Comparison of ENCODE assay signal across 9 mouse cellular contexts in the genomic region with DNA sequence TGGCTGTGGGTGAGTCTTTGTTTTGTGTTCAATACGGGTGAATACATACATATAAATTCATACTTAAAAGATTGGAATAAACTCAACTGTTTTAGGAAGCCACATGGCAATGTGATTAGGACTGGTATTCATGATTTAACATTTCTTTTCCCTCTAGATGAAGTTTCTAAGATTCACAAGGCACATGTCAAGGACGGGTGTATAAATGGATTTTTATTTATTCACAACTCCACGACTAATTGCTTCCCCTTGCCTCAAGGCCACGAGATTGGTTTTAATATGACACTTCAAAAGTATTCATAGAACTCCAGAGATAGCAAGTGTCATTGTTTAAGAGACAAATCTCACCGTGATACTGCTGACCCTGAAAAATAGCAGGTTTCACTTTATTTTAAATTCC. TPM values are rescaled to one million over a fixed set of nuclear protein-coding genes. Genes with fewer than 3 reads are reported as not detected.
DNase-seq lines count a peak whose midpoint lies in the region; ATAC-seq and TF ChIP-seq lines count a peak whose summit lies in the region.
"Had no signal": no experiment of that assay in that cellular context is flagged by ENCODE, and none has a peak within 500 bp of the region (broad histone marks: within the 10 kb centered on the region; RNA-seq: fewer than 3 reads in every experiment).

TSS of gene Kctd15 (minus strand) at position 101 of the 400 bp plus-strand sequence.

- no peak for TF ChIP-seq EP300 in CH12.LX (IDR thresholded peaks at IDR 0.05; ENCODE audit: low read length)

- in situ Hi-C loops in CH12.LX (cut with MboI; ENCODE audit: low pct_ligation_motif_present, low pct_unique_long_range_greater_than_20kb, low sequenced_read_pairs): loop anchor here (25.0 kb wide), 2 partner anchors 144 to 394 kb away; partner anchors contain the start of gene Gm6096

- no peaks in the 10 kb centered on the region for H3K9me3 ChIP-seq in heart, embryonic 10.5 days
- H3K9me3 ChIP-seq in CH12.LX (replicated peaks; ENCODE audit: low read length): peaks cover 2% of the 10 kb centered on the region
- no peaks in the 10 kb centered on the region for H3K9me3 ChIP-seq in stomach, embryonic 15.5 days

- H3K27ac ChIP-seq in heart, embryonic 10.5 days: peak within 1 kb of the TSS; percentile 97
- no peak within 1 kb of the TSS for H3K27ac ChIP-seq in CH12.LX (ENCODE audit: insufficient read depth, low read depth)
- peak within 1 kb of the TSS; percentile 96 for H3K27ac ChIP-seq in gastrocnemius, adult 2 months
- no peak within 1 kb of the TSS for H3K27ac ChIP-seq in stomach, embryonic 15.5 days
- H3K27ac ChIP-seq: macrophage had no signal

- peaks cover 4% of the 10 kb centered on the region; the same call in 1 of the 2 replicates for H3K4me1 ChIP-seq in heart, embryonic 10.5 days
- peaks cover 5 to 14% of the 10 kb centered on the region in 2 experiments for H3K4me1 ChIP-seq in CH12.LX (ENCODE audit: control insufficient read depth in 1 of 2, insufficient read depth in 2 of 2)
- peaks cover 7% of the 10 kb centered on the region; the same call in 1 of the 2 replicates for H3K4me1 ChIP-seq in stomach, embryonic 15.5 days

- no peak for TF ChIP-seq RAD21 in CH12.LX (IDR thresholded peaks at IDR 0.05; ENCODE audit: low read depth, low read length)

- TF ChIP-seq CTCF in CH12.LX (conservative IDR thresholded peaks at IDR 0.05 in 1 of 2, IDR thresholded peaks at IDR 0.05 in 1 of 2; ENCODE audit: low read depth in 2 of 2, low read length in 2 of 2): no peak
- TF ChIP-seq CTCF in gastrocnemius, adult 2 months (IDR thresholded peaks at IDR 0.05): no peak

- no peaks in the 10 kb centered on the region for H3K79me2 ChIP-seq in CH12.LX (replicated peaks; ENCODE audit: control insufficient read depth, extremely low read depth, insufficient read depth, poor library complexity, severe bottlenecking)

- peak within 1 kb of the TSS; percentile 53; the same call in 1 of the 2 replicates for H3K4me2 ChIP-seq in CH12.LX (ENCODE audit: insufficient read depth, low read depth, poor library complexity, severe bottlenecking)
- H3K4me2 ChIP-seq in stomach, embryonic 15.5 days: peak within 1 kb of the TSS; percentile 82

- ATAC-seq in stomach, embryonic 15.5 days (ENCODE audit: insufficient read depth, low FRiP score, low read depth): no peak

- no peaks in the 10 kb centered on the region for H3K27me3 ChIP-seq in heart, embryonic 10.5 days (ENCODE audit: insufficient read depth, poor library complexity, severe bottlenecking)
- no peaks in the 10 kb centered on the region for H3K27me3 ChIP-seq in CH12.LX (replicated peaks)
- no peaks in the 10 kb centered on the region for H3K27me3 ChIP-seq in stomach, embryonic 15.5 days (replicated peaks)

- DNase-seq in heart, embryonic 10.5 days (ENCODE audit: low spot score): no peak
- DNase-seq in heart, adult 9 months (ENCODE audit: low spot score in 2 of 2): no peak
- DNase-seq in CH12.LX (ENCODE audit: extremely low read depth): no peak
- DNase-seq in gastrocnemius, adult 2 months: no peak
- DNase-seq in left cerebral cortex, postnatal 4 days: no peak
- DNase-seq in thymus, postnatal 14 days: no peak
- DNase-seq in natural killer cell, adult 2 months (ENCODE audit: low spot score in 2 of 2): no peak

- TF ChIP-seq POLR2A in CH12.LX (IDR thresholded peaks at IDR 0.05; ENCODE audit: low read depth, low read length): no peak

- intact Hi-C loops in gastrocnemius, adult 2 months (cut with DNase I): loop anchor here (5.0 kb wide), 3 partner anchors 164 to 264 kb away; partner anchors contain the start of gene Lsm14a
- intact Hi-C loops in left cerebral cortex, postnatal 4 days (cut with DNase I): loop anchor here (5.0 kb wide), 1 partner anchor 214 kb away; no protein-coding TSS in a partner anchor

- peak within 1 kb of the TSS; percentile 94; the same call in 1 of the 2 replicates for H3K9ac ChIP-seq in CH12.LX (ENCODE audit: insufficient read depth, low read depth)
- no peak within 1 kb of the TSS for H3K9ac ChIP-seq in stomach, embryonic 15.5 days

- 77% methylated on average over 5 of the region's 5 CpGs for WGBS in heart, embryonic 10.5 days
- 66% methylated on average over 5 of the region's 5 CpGs for WGBS in stomach, embryonic 15.5 days

- no peaks in the 10 kb centered on the region for H3K36me3 ChIP-seq in heart, embryonic 10.5 days
- no peaks in the 10 kb centered on the region for H3K36me3 ChIP-seq in CH12.LX (replicated peaks in 1 of 2; ENCODE audit: control insufficient read depth in 1 of 2, insufficient read depth in 1 of 2, low read length in 1 of 2)
- H3K36me3 ChIP-seq in stomach, embryonic 15.5 days: no peaks in the 10 kb centered on the region

- peak within 1 kb of the TSS; percentile 90 for H3K4me3 ChIP-seq in heart, embryonic 10.5 days
- peak within 1 kb of the TSS in 2 of 3 experiments; percentile 73 to 75 for H3K4me3 ChIP-seq in CH12.LX (replicated peaks in 1 of 3; ENCODE audit: low read depth in 2 of 3, low read length in 2 of 3, poor library complexity in 1 of 3)
- peak within 1 kb of the TSS; percentile 90 for H3K4me3 ChIP-seq in gastrocnemius, adult 2 months
- peak within 1 kb of the TSS; percentile 68 for H3K4me3 ChIP-seq in stomach, embryonic 15.5 days (replicated peaks)

- dilution Hi-C loops in CH12.LX (cut with MboI; ENCODE audit: extremely low pct_ligation_motif_present, extremely low pct_unique_long_range_greater_than_20kb, low sequenced_read_pairs): no loop called here

TF ChIP-seq in CH12.LX, 34 proteins besides CTCF, POLR2A, EP300 and RAD21:
- TF ChIP-seq USF1 (IDR thresholded peaks at IDR 0.05; ENCODE audit: low read depth, low read length) (no peak), CHD2 (IDR thresholded peaks at IDR 0.05; ENCODE audit: low read length) (no peak), GABPA (IDR thresholded peaks at IDR 0.05; ENCODE audit: insufficient replicate concordance, low read depth, low read length) (no peak), HCFC1 (IDR thresholded peaks at IDR 0.05; ENCODE audit: low read depth, low read length) (no peak), MYC (IDR thresholded peaks at IDR 0.05; ENCODE audit: low read depth, low read length) (no peak), ZMIZ1 (IDR thresholded peaks at IDR 0.05; ENCODE audit: low read depth, low read length) (no peak), SMC3 (IDR thresholded peaks at IDR 0.05; ENCODE audit: low read depth, low read length) (no peak), USF2 (conservative IDR thresholded peaks at IDR 0.05; ENCODE audit: low read depth, low read length) (no peak), MAZ (IDR thresholded peaks at IDR 0.05; ENCODE audit: low read depth, low read length) (no peak), MAFK (IDR thresholded peaks at IDR 0.05; ENCODE audit: insufficient replicate concordance, low read length) (no peak), NRF1 (IDR thresholded peaks at IDR 0.05; ENCODE audit: low read depth, low read length) (no peak), JUND (conservative IDR thresholded peaks at IDR 0.05; ENCODE audit: low read depth, low read length) (no peak), KAT2A (IDR thresholded peaks at IDR 0.05; ENCODE audit: insufficient replicate concordance, low read length) (no peak), ZNF384 (IDR thresholded peaks at IDR 0.05; ENCODE audit: low read depth, low read length) (no peak), BHLHE40 (IDR thresholded peaks at IDR 0.05; ENCODE audit: low read depth, low read length) (no peak), SIN3A (IDR thresholded peaks at IDR 0.05; ENCODE audit: low read length) (no peak), ELF1 (IDR thresholded peaks at IDR 0.05; ENCODE audit: low read depth, low read length) (no peak), ETS1 (conservative IDR thresholded peaks at IDR 0.05; ENCODE audit: low read depth, low read length) (no peak), ZKSCAN1 (IDR thresholded peaks at IDR 0.05; ENCODE audit: borderline replicate concordance, low read depth, low read length) (no peak)

RNA-seq across cellular contexts. Expression of gene Kctd15, which starts in this region (rescaled TPM):
- polyA plus RNA-seq in heart, embryonic 10.5 days (2016; fragmentation: Nextera tagmentation; extraction: Ambion mirVana): 15.3 and 25.5 TPM in 2 replicates
- total RNA-seq in CH12.LX (2012; rRNA removed): 16.4 and 21.6 TPM in 2 replicates
- total RNA-seq in CH12.LX (2014; rRNA removed): 20.4 and 24.0 TPM in 2 replicates
- 34.9 and 39.0 TPM in 2 replicates for polyA plus RNA-seq in CH12.LX (2012; ENCODE audit: insufficient read length, low read depth)
- total RNA-seq in gastrocnemius, adult 2 months (2021): 10 to 100 TPM; 41.4 to 47.1 TPM
- 10 to 100 TPM; 41.6 to 47.3 TPM for total RNA-seq in left cerebral cortex, postnatal 4 days (2021)
- polyA plus RNA-seq in stomach, embryonic 15.5 days (2015; fragmentation: Nextera tagmentation; extraction: Ambion mirVana): 19.2 and 20.3 TPM in 2 replicates
- polyA plus RNA-seq: macrophage had no signal

Comparison
In these comparisons a context has a peak if more than half of its experiments do, and no peak if none do; other contexts are left out.
1. H3K27ac ChIP-seq: peak in heart, embryonic 10.5 days (single experiment) and gastrocnemius, adult 2 months (single experiment); none in CH12.LX (single experiment) and stomach, embryonic 15.5 days (single experiment).
2. Peak in every context shown above with its lines, with median percentiles within 50 percentile points of each other: H3K4me3 ChIP-seq.